Mouse (Mus musculus) forebrain, postnatal 0 days (tissue): ENCODE data around the gene Dzip3. TPM values are rescaled to one million over a fixed set of nuclear protein-coding genes. Genes with fewer than 3 reads are reported as not detected.
A peak's percentile ranks its signal among the peaks of the same experiment; 100 is the strongest.

Experiments used
- ATAC-seq: fragments of 200-750 bp; cut with Nextera tagmentation; 2 replicates; pipeline ENCODE4 v1.8.0; 2017; ENCODE audit warnings: mild to moderate bottlenecking, moderate library complexity
- DNase-seq: peaks from one replicate; pipeline ENCODE4 v3.0.0-alpha.2; 2015
- H3K27ac ChIP-seq: fragments of 300-500 bp; sonication (generic); 2 replicates; pipeline ENCODE4 v1.5.1; 2014; ENCODE audit warnings: low read depth, mild to moderate bottlenecking, antibody characterized with exemption, low read length, moderate library complexity, mixed read lengths
- H3K27me3 ChIP-seq: fragments of 300-500 bp; sonication (generic); 2 replicates; pipeline ENCODE4 v1.6.1; 2014; ENCODE audit warnings: mild to moderate bottlenecking, low read length, mixed read lengths; ENCODE audit not compliant: insufficient read depth
- H3K36me3 ChIP-seq: fragments of 300-500 bp; sonication (generic); 2 replicates; pipeline ENCODE4 v1.6.1; 2014; ENCODE audit warnings: mild to moderate bottlenecking, moderate library complexity; ENCODE audit not compliant: insufficient read depth
- H3K4me1 ChIP-seq: fragments of 300-500 bp; sonication (generic); 2 replicates; pipeline ENCODE4 v1.6.1; 2014; ENCODE audit warnings: antibody characterized with exemption; ENCODE audit not compliant: insufficient read depth
- H3K4me2 ChIP-seq: fragments of 300-500 bp; sonication (generic); 2 replicates; pipeline ENCODE4 v1.6.1; 2014; ENCODE audit warnings: low read depth, mild to moderate bottlenecking, moderate library complexity
- H3K4me3 ChIP-seq: fragments of 300-500 bp; sonication (generic); 2 replicates; pipeline ENCODE4 v1.5.1; 2014; ENCODE audit warnings: low read depth, low read length, mixed read lengths
- H3K9ac ChIP-seq: fragments of 300-500 bp; sonication (generic); 2 replicates; pipeline ENCODE4 v1.6.1; 2014; ENCODE audit warnings: mild to moderate bottlenecking
- H3K9me3 ChIP-seq: fragments of 300-500 bp; sonication (generic); 2 replicates; pipeline ENCODE4 v1.6.1; 2016; ENCODE audit warnings: low read length
- CTCF ChIP-seq: sonication (generic); IDR thresholded peaks from 2 replicates; pipeline ENCODE4 v1.5.1; 2016; ENCODE audit warnings: antibody characterized with exemption, control low read depth, low read depth
- WGBS: fragments of 180-500 bp; shearing (Covaris S2); extraction: QIAGEN DNeasy Blood & Tissue Kit; methylation state at CpG from one replicate; pipeline ENCODE4 v1.1.7; 2014; 5-methylcytosine and 5-hydroxymethylcytosine counted together
- polyA plus RNA-seq: library from polyadenylated mRNA; unstranded; fragments of >200 nt; fragmentation: Nextera tagmentation; extraction: Ambion mirVana; gene quantifications from 2 replicates; pipeline ENCODE4 v1.2.1, GENCODE M21; 2015
- total RNA-seq: library from RNA; depleted of rRNA; stranded (reverse); fragments of >200 nt; gene quantifications from 2 replicates; pipeline ENCODE4 v1.2.3, GENCODE M21; 2014; rRNA removed

Dzip3 gene
- 129 and 149 TPM in 2 replicates for total RNA-seq
- polyA plus RNA-seq = 35.8 and 46.7 TPM in 2 replicates

DNA sequence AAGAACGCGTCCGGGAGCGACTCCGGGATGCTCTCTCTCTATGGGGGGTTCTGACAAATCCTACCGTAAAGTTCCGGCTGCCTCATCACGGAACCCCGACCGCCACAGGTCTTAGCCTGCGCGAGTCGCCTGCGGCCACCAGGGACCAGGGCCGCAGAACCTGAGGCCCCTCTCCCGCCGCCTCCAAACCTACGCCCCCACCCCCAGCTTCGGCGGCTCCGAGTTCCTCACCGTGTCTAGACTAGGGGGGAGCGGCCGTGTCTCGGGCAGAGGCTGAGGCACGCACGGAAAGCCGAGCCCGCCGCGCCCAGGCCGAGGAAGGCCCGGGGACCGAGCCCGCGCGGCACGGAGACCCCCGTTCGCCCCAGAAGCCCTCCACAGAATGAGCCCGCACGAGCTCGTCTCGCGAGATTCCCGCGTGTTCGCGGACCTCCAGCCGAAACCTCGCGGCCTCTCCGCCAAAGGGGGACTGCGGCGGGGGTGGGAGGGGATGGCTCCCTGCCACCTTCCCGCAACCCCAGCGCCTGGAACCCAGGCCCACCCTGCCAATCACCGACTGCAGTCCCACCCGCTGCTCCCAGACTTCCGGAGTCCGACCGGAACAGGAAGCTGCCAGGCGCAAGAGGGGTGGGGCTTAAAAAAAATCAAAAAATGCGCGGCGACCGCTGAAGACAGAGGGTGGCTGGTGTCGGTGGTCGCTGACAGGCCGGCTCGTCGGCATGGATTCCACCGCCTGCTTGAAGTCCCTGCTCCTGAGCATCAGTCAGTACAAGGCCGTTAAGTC lies at the start of gene Dzip3, which contains the start of gene Cip2a:
Gene Dzip3, minus strand, starts transcription at position 607 of the 784 bp plus-strand sequence.
Gene Cip2a, plus strand, starts transcription at position 627 of the 784 bp plus-strand sequence.
- ATAC-seq = peak; percentile 98

DNA sequence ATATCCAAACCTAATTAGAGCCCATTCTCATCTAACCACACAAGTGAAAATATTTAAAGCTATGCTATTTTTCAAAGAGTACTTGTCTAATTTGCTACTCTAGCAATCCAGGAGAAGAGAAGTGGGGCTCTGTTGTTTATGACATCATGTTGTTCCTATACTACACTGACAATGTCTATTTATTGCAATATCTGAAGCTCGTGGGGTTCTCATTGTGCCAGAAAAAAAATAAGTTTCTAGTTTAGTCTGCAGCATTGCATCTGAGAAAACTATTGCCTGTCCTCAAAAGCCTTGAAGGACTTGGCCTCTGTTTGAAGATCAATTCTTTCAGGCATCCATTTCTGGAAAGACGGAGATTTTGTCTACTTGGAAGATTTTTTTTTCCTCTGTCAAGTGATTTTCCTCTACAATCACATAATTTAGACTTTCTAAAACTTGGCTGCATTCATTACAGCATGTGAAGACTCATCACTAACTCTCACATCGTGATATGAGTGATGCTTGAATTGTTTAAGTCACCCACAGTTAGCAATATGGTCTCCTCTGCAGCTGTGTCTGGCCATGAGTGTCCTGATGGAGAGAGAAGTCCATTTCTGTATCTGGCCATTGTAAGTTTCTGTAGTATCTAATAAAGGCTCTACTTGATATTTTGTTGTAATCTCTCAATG lies 46.7 kb upstream of the Dzip3 start:
- 76% methylated on average over 3 of the region's 3 CpGs for WGBS

More for the DNA sequence above, at the start of gene Dzip3, which contains the start of gene Cip2a:
- H3K27ac ChIP-seq = peak within 1 kb of the TSS; percentile 94
- peaks cover 10% of the 10 kb centered on the region; the same call in 1 of the 2 replicates for H3K4me1 ChIP-seq
- H3K9me3 ChIP-seq = no peaks in the 10 kb centered on the region
- WGBS = under 1% methylated on average over 72 of the region's 74 CpGs
- no peaks in the 10 kb centered on the region for H3K27me3 ChIP-seq
- peak within 1 kb of the TSS; percentile 92 for H3K9ac ChIP-seq
- H3K36me3 ChIP-seq = no peaks in the 10 kb centered on the region
- H3K4me3 ChIP-seq = peak within 1 kb of the TSS; percentile 75
- peak; percentile 9; the same call in 1 of the 2 replicates for TF ChIP-seq CTCF
- peak; percentile 97 for DNase-seq
- peak within 1 kb of the TSS; percentile 82 for H3K4me2 ChIP-seq

GRCm38 (mm10) chr16:49037771-49038170 lies 43.8 kb upstream of the Dzip3 start:
- WGBS = 71% methylated on average over 4 of the region's 4 CpGs

More for the DNA sequence above, 46.7 kb upstream of the Dzip3 start:
- Histone ChIP-seq H3K27me3 (no peaks in the 10 kb centered on the region), H3K27ac (no peak overlapping the region), H3K4me3 (no peak overlapping the region), H3K36me3 (no peaks in the 10 kb centered on the region), H3K4me2 (no peak overlapping the region), H3K9me3 (no peaks in the 10 kb centered on the region), H3K9ac (no peak overlapping the region), H3K4me1 (no peaks in the 10 kb centered on the region)
- DNase-seq (no peak), ATAC-seq (no peak)
- no peak for TF ChIP-seq CTCF

GRCm38 (mm10) chr16:49035852-49036251 lies 41.9 kb upstream of the Dzip3 start:
- DNase-seq (no peak), ATAC-seq (no peak)
- Histone ChIP-seq H3K27ac (no peak overlapping the region), H3K27me3 (no peaks in the 10 kb centered on the region), H3K4me1 (no peaks in the 10 kb centered on the region), H3K4me3 (no peak overlapping the region), H3K9ac (no peak overlapping the region), H3K9me3 (no peaks in the 10 kb centered on the region), H3K36me3 (no peaks in the 10 kb centered on the region), H3K4me2 (no peak overlapping the region)
- no peak for TF ChIP-seq CTCF
- WGBS = 33% methylated on average over 4 of the region's 4 CpGs

More at GRCm38 (mm10) chr16:49037771-49038170, 43.8 kb upstream of the Dzip3 start:
- H3K4me1 ChIP-seq = no peaks in the 10 kb centered on the region
- no peak overlapping the region for H3K4me3 ChIP-seq
- no peaks in the 10 kb centered on the region for H3K36me3 ChIP-seq
- ATAC-seq (no peak), DNase-seq (no peak)
- no peaks in the 10 kb centered on the region for H3K9me3 ChIP-seq
- H3K9ac ChIP-seq = no peak overlapping the region
- H3K4me2 ChIP-seq = no peak overlapping the region
- TF ChIP-seq CTCF = no peak
- H3K27me3 ChIP-seq = no peaks in the 10 kb centered on the region
- no peak overlapping the region for H3K27ac ChIP-seq

DNA sequence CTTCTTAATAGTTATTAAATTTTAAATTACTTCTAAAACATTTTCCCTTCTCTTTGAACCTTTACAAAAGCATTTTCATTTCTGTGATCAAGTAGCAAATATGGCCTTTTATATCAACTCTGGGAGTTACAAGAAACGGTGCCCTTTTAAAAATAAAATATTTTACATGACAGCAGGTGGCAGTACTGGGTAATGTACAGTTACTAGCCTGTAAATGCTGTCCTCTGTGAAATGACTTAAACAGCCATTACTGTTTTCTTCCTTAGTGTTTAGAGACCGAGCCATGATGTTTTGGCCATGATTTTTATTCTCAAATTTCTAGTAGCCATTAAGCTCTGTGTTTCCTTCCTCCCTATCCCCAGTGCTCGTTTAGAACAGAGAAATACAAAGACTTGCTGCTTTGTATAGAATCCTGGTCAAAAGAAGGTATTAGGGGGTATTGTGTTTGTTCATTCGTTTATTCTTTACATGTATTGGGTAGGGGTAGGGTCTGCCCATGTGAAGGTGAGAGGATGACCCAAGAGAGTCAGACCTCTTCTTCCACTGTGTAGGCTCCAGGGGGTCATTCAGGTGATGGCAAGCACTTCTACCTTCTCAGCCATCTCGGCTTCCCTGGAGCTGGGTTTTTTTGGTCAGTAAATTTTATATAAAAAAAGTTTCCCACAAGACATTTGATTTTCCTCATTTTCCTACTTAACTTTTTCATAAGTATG lies 22.8 kb upstream of the Dzip3 start:
- Histone ChIP-seq H3K27me3 (no peaks in the 10 kb centered on the region), H3K27ac (no peak overlapping the region), H3K4me3 (no peak overlapping the region), H3K4me1 (no peaks in the 10 kb centered on the region), H3K9me3 (no peaks in the 10 kb centered on the region), H3K9ac (no peak overlapping the region), H3K4me2 (no peak overlapping the region), H3K36me3 (no peaks in the 10 kb centered on the region)
- peak; percentile 67; the same call in 1 of the 2 replicates for ATAC-seq
- peak; percentile 67 for TF ChIP-seq CTCF
- peak; percentile 71 for DNase-seq
- 36% methylated on average over 5 of the region's 5 CpGs for WGBS

- WGBS = 79% methylated on average over 5 of the region's 5 CpGs
- H3K4me2 ChIP-seq = no peak overlapping the region
- no peaks in the 10 kb centered on the region for H3K27me3 ChIP-seq
- H3K27ac ChIP-seq = no peak overlapping the region
- H3K4me3 ChIP-seq = no peak overlapping the region
- 0 out of 2 replicates have a peak, but pooled peaks cover 3% of the 10 kb centered on the region for H3K36me3 ChIP-seq
- DNase-seq = peak; percentile 25
- no peaks in the 10 kb centered on the region for H3K9me3 ChIP-seq
- no peaks in the 10 kb centered on the region for H3K4me1 ChIP-seq
- TF ChIP-seq CTCF = no peak
- H3K9ac ChIP-seq = no peak overlapping the region
- ATAC-seq = no peak; the same call in 1 of the 2 replicates
Measured at GRCm38 (mm10) chr16:49004151-49004550, 10.2 kb upstream of the Dzip3 start.
